Mouse (Mus musculus) layer of hippocampus, adult 8-10 months (tissue): Measurements from ENCODE around the gene Ap5s1. TPM values are rescaled to one million over a fixed set of nuclear protein-coding genes. Genes with fewer than 3 reads are reported as not detected.
"Not testable (repeated sequence)": the region's sequence is repeated elsewhere in the genome, so short reads cannot be mapped to it uniquely, and the experiment has no call there.

Experiments
- DNase-seq, 2 experiments: peaks; one replicate each; pipeline ENCODE4 v3.0.0; 2022; ENCODE audit warnings: low spot score in 2 of 2
- total RNA-seq, 4 experiments: library from RNA; stranded (reverse); gene quantifications; 2 replicates each; pipeline ENCODE4 v1.2.4; 2022

The Ap5s1 gene
- total RNA-seq, 4 experiments from 2014 or later = 20.9 to 24.2 (median 22.8) TPM

DNA sequence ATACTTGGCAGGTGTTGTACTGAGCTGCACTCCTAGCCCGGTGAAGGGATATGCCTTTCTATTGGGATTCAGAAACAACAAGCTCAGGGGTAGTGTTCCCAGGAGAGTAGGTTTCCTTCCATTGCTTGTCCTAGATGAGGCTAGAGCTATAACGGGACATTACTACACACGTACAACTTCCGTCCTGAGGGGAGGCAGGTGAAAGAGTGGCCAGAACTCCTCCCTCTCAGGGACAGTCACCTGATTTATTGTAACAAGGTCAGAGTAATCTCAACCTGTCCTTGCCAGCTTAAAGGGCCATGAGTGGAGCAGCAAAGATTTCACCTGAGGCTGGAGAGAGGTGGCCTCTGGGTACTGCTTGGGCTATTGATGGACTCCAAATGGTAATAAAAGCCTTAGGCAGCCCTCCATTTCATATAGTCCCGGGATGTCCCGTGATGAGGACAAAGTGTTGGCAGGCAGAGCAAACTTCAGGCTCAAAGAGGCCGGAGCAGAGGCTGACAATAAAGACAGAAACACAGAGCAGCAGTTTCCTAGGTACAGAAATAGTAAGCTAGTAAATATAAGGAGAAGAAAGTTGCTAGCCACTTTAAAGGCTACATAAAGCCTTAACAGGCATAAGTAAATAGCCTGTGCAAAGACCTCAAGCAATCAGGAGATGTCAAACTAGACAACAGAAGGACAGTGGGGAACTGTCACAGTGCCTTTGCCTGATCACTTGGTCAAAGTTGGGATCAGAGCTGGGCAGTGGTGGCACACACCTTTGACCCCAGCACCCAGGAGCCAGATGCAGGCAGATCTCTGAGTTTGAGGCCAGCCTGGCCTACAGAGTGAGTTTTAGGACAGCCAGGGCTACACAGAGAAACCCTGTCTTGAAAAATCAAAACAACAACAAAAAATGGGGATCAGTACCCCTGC is 9.3 kb downstream of the Ap5s1 start:
- DNase-seq = no peak

DNA sequence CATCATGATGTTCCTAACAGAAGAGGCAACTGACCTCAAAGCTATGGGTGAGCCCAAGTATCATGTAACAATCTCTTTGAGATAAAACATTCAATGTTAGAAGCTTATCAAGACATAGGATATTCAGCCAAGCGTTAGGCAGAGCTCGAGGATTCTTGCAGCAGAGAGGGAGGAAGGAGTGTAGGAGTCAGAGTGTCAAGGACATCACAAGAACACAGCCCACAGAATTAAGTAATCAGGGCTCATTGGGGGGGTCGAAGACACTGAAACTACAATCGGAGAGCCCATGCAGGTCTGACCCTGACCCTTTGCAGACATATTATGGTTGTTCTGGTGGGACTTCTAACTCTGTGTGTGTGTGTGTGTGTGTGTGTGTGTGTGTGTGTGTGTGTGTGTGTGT is 13.2 kb downstream of the Ap5s1 start:
- DNase-seq = no peak

DNA sequence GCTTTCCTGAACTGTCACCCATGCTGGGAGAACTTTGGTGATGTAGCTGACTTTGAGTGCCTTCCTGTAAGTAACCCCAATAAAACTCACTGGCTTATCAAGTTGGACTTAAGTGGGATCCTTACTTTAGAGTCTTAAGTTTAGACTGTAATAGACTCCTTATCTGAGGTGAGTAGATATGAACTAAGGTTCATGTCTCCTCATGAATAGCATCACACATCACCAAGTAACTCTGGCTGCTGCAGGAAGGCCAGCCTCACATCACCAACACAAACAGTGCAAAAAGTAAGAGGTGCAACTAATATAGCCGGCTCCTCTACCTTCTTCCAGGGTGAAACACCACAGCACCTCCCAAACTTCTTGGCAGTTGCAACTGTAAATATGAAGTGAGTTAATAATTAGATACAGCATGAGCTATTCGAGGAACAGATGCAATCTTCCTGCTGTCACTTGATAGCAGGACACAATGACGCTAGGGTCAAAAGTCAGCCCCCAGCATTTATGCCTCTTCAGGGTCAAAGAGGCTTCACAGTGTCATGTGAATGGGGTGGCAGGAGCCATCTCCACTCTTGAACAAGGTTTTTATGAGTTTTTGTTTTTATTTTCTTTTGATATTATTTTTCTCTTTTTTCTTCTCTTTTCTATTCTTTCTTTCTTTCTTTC is 15.1 kb downstream of the Ap5s1 start:
- DNase-seq = no peak

DNA sequence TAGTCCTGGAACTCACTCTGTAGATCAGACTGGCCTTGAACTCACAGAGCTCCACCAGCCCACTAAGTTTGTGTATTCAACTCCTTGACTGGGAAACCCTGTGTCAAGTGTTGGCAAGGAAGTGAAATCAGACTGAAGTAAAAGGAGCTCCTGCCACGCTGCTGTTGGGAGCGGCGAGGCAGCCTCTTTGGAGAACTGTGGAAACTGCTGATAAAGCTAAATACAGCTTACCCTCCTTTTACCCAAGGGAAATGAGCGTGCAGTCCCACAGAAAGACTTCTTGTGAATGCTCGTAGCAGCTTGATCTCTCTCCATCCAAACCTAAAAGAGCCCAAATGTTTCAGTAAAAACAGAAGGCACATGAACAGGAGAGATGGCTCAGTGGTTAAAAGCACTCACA is 15.7 kb downstream of the Ap5s1 start:
- no peak for DNase-seq

DNA sequence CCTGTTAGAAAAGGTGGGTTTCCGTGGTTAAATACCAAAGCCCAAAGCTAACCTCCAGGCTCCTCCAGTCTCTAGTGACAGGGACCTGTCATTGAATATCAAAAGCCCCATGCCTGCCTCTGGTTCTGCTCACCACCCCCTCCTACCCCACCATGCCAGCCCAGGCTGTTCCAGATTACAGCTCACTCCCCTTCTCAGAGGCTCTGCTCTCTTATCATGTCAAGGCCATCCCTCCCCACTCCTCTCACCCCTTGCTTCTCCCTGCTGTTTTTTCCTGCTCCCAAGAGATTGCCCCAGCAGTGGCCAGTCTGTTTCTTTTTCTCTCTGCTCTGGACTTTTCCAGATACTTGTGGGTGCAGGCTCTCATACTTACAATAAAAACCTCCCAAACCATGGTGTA is 16.7 kb downstream of the Ap5s1 start:
- no peak for DNase-seq

DNA sequence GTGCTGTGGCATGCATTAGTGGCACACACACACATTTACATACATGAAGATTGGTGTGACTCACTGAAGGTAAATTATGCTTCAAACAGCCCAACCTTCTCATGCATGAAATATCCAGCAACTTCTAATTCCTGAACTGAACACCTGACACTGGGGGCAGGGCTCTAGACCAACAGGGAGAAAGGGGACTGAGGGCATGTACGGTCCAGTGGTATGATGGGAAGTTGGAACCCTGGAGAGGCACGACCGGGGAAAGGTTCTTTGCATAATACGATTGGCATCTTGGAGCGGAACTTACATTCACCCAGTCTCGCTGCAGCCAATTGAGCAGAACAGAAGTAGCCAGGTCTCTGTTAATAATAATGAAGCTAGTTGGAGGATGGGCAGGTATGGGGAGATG is 18.3 kb downstream of the Ap5s1 start:
- no peak for DNase-seq

DNA sequence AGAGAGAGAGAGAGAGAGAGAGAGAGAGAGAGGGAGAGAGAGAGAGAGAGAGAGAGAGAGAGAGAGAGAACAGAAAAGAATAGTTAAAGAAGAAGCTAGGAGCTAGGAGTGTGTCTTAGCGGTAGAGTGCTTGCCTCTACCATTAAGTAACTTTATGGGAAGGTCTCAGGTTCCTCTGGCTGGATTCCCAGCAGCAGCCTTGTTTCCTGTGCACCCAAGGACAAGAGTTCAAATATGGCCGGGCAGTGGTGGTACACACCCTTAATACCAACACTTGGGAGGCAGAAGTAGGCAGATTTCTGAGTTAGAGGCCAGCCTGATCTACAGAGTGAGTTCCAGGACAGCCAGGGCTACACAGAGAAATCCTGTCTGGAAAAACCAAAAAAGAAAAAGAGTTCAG is 19.8 kb downstream of the Ap5s1 start:
- not testable (repeated sequence) for DNase-seq

DNA sequence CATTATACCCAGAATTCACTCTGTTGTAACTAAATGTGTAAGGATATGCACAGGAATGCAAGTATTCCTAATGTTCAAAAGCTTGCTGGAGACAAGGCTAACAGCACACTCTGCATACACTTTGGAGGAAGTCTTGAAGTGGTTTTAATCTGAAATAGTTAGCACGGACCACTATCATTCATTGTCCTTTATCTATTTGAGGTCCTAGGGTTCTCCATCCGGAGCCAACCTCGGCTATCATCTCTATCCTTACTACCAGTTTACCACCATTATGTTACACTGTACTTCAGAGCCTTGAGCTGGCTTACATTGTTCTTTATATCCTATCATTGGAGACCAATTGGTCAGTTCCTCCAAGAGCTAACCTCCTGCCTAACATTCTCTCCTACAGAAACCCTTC is 20.4 kb downstream of the Ap5s1 start:
- no peak for DNase-seq

DNA sequence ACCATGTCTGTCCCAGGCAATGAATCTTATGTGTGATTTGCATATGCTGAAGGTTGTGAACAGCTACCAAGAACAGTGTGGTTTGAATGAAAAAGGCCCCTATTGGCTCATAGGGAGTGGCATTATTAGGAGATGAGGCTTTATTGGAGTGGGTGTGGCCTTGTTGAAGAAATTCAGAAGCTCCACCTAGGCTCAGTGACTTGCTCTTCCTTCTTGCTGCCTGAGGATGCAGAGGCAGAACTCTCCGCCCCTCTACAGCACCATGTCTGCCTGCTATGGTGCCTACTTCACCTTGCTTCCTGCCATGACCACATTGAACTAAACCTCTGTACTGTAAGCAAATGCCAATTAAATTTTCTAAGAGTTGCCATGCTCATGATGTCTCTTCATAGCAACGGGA is 25.7 kb downstream of the Ap5s1 start:
- no peak for DNase-seq

DNA sequence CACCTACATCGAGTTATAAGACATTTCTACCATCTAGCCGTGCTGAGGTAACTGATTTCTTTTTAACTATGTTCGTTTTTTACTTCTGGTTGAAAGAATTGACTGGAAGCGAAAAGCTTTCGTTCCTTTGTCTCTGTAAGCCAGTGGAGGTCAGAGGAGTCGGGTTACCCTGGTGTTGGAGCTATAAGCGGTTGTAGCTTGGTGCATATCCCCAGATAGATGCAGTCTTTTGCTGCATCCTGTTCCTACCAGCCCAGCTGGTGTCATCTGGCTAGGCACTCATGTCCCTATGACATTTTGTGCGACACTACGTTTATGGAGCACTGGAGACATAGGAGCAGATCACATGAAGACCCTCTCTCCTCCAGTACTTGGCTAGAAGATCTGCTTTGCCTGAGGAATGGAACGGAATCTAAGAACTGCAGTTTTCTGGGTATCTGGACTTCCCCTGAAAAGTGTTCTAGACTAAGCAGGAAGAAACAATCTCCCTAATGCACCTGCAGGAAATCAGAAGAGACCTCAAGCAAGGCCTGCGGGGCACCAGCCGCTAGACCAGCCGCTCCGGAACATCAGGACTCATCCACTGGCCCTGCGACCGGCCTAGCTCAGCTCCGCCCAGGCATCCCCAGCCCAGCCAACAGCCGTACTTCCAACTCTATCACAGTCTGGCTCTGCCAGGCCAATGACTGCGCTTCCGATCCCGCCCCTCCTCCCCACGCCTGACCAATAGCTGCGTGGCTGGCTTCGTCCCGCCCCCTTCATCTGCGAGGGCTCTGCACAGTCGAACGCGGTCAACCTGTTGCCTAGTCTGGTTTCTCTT is 26.6 kb downstream of the Ap5s1 start, which contains the start of gene Mavs:
TSS of gene Mavs (plus strand) at position 757 of the 820 bp plus-strand sequence.
- peak; percentile 91 to 93 for DNase-seq

DNA sequence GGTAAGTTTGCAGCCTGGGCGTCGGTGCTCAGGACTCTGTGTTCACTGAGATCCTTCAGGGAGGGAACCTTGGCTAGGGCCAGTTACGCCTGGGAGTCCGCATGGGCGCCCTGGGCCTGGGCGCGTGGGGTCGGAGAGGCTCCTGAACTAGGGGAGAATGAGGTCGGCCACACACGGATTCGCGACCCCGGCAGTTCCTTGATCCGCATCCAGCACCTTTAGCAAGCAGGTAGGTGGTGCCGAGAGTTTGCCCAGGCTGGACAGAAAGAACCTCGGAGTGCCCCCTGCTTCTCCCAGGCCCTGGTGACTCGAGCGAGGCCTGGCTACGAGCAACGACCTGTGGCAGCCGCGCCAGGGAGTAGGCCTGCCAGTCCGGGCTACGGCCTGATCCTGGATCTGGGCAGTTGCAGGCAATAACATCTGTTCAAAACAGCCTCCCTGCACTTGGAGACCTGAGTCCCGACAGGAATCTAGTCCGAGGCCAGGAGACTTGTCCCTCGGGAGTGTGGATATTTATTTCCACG is 27.3 kb downstream of the Ap5s1 start:
- no peak for DNase-seq

DNA sequence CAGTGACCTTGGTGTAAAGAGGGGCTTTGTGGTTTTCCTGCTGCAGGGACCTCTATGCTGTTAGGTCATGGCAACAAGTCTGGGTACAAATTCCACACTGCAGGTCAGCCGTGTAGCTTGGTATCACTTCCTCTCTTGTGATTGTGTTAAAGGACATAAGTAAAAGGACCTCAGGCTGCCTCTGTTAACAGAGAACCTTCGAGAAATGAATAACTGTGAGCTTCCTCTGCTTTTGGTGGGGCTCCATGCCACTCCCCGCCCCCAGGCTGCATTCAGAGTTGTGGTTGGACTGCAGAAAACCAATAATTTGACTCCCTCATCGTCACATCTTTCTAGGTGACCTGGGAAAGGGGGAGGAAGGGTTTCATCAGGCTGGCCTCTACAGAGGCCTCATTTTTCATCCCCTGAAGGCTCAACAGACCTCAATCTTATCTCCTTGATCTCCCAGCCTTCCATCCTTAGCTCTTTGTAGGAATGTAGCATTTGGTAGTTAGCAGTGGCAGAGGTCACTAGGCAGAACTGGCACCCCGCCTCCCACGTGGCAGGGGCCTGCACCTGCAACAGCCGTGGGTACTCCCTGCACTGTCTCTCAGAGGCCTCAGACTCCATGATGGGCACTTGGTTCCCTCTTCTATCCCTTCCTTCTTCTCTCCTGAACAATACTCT is 28.2 kb downstream of the Ap5s1 start:
- DNase-seq = no peak

DNA sequence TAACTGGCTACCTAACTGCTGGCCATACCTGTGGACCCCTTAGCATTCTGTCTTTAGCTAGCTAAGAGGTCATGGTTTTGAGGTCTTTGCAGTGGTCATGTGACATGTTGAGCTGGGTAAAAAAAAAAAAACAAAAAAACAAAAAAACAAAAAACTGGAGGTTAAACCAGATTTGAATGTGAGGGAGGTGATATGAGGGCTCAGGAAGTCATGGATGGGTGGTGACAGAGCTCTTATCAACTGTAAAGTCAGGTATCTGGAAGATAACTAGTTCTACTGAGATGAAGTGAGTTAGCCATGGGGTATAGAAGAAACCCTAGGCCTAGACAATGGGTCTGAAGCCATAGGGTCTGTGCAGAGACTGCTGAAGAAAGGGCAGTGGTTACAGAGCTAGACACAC is 35.3 kb downstream of the Ap5s1 start:
- no peak for DNase-seq

DNA sequence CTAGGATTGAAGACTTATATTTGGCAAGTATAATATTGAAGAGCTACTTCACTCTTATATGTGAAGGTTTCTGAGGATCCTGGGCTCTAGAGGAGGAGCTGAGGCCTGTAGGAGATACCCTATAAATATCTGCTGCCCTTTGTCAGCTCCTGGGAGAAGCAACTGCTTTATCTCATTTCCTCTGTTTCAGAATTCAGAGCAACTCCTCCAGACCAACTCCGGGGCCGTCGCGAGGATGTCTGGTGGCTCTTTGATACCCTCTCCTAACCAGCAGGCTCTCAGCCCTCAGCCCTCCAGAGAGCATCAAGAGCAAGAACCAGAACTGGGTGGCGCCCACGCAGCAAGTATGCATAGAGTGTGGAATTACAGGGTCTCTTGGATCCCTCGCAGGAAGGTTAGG is 36.1 kb downstream of the Ap5s1 start:
- DNase-seq = no peak

DNA sequence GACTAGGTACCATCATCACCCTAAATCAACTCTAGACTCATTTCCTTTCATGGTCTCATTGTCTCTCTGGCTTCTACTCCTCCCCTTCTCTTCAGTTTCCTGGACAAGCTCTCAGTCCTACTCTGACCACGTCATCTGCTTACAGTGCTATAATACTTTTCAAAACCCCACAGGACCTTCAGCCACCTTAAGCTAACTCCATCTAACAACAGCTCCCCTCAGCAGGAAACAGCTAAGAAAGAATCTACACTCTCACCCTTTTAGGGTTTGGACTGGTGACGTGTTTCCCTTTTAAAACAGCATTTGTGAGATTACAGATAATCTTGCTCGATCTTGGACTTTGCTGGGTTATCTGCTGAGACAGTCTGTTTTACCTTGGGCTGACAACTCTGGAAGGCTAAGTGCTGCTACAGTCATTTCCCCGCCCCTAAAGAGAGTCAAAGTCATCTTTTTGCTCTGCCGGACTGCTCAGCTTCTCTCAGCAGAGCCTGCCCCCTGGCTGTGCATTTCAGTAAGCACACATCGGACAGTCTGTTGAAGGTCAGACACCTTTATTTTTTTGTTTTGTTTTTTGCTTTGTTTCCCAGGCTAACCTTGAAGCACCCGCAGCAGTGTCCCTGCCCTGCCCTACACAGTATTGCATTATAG is 46.9 kb downstream of the Ap5s1 start:
- no peak for DNase-seq

DNA sequence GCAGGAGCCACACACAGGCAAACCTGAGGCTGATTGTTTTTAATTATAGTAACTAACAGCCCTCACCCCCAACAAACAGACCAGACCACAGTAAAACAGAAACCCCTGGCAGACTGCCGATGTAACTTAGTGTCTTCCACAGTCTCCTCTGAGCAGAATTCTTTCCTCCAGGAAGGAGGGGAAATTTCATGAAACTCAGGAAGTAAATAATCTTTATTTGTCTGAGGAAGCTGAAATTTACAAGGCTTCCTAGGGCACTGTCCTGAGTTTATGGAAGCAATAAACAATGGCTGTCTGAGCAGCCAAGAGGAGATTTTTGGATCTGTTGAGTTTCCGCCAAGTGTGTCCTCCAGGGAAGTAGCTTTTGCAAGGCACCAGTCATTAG is 47.4 kb downstream of the Ap5s1 start:
- no peak for DNase-seq

DNA sequence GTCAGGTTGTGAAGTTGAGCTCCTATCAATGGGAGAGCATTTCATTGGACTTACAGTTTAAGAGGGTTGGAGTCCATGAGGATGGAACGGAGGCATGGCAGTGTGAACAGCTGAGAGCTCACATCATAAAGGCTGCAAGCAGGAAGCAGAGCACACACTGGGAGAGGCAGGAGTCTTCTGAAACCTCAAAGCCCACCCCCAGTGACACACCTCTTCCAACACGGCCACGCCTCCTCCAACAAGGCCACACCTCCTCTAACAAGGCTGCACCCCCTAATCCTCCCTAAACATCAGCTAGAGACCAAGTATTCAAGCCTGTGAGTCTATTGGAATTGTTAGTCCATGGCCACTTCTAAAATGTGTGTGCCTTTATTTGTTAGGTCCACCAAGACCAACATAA is 48.9 kb downstream of the Ap5s1 start:
- no peak for DNase-seq

DNA sequence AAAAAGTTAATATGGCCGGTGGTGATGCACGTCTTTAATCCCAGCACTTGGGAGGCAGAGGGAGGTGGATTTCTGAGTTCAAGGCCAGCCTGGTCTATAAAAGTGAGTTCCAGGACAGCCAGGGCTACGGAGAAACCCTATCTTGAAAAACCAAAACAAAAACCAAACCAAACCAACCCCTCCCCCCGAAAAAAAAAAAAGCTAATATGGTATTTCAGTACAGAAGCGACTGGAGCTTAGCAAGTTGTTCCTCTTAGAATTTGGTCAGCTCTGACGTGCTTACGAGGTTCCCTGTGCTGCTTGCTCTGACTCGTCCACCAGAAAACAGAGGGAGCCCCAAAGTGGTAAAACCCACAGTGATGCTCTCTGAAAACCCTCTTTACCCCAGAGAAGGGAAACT is 51.8 kb downstream of the Ap5s1 start:
- DNase-seq = no peak

DNA sequence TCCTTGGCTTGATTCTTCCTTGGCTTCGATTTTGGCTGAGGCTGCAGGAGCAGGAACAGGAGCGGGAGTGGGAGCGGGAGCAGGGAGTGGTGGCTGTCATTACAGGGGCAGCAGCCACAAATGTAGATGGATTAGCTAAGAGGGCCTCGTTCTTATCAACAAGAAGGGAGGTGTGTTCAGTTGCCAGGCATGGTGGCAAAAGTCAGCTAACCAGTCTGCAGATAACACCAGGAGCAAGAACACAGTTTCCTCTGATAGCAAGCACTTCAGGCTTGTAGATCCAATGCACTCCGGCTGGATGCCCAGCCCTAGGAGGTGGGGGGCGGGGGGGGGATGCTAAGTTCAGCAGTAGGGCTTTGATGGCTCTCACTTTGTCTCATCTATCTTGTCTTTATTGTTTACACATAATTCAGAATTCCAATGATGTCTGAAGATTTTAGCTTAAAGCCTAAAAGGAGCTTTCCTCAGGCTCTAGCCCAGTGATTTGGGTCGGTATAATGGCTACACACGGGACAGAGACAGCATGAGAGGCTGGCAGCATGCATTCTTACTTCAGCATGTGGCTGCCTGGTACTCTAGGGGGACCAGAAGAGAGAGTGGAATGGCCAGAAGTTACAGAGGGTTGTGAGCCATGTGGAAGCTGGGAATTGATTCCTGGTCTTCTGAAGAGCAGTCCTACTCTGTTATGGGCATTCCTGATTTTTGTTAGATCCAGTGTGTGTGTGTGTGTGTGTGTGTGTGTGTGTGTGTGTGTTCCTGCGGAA is 53.8 kb downstream of the Ap5s1 start:
- no peak for DNase-seq
